Mouse (Mus musculus): ENCODE measurements around the gene Cldn5. TPM values are rescaled to one million over a fixed set of nuclear protein-coding genes. Genes with fewer than 3 reads are reported as not detected.
A peak's percentile ranks its signal among the peaks of the same experiment; 100 is the strongest.

Gene Cldn5
- polyA plus RNA-seq, 1 experiment from 2014 or later: 18.5 TPM

DNA sequence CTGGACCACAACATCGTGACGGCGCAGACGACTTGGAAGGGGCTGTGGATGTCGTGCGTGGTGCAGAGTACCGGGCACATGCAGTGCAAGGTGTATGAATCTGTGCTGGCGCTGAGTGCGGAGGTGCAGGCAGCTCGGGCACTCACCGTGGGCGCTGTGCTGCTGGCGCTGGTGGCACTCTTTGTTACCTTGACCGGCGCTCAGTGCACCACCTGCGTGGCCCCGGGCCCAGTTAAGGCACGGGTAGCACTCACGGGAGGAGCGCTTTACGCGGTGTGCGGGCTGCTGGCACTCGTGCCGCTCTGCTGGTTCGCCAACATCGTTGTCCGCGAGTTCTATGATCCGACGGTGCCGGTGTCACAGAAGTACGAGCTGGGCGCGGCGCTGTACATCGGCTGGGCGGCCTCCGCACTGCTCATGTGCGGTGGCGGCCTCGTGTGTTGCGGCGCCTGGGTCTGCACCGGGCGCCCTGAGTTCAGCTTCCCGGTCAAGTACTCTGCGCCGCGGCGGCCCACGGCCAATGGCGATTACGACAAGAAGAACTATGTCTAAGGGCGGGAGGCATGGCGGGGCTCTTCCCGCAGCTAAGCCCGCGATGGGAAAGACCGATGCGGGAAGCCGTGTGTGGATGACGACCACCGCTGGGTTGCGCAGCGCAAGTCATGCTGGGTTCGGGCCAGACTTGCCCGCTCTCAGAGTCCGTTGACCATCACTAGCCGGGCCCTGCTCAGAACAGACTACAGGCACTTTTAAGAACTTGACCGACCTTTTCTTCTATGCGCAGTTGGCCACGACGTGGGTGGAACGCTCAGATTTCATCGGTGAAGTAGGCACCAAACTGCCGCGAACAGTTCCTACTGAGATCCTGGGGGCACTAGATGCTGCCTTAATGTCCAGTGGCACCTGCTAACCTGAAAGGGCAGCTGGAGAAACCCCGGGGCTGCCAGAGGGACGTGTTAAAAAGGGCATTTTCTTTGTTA, 744 bp downstream of the Cldn5 start:
- ATAC-seq (replicated peaks; ENCODE audit: low FRiP score) (0 out of 2 replicates have a peak, but pooled peaks have one; percentile 4), DNase-seq (ENCODE audit: low spot score) (no peak)

DNA sequence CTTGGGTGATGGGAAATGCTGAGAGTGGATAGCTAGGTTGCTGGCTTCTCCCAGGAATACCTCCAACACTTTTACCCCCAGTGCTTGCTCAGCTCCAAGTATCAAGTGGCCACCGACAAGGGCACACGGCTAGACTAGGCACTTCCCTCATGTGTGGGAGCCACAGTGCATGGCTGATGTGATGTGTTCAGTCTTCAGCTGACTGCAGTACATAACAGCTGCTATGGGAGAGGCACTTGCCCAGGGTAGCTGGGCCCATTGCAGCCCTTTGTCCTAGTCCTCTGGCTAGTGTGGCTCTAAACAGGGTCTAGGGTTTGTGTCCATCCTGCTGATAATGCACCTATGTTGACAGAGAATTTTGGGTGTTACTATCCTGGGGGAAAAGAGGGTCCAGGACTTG, 1.8 kb downstream of the Cldn5 start:
- H3K27me3 ChIP-seq (replicated peaks; ENCODE audit: control insufficient read depth, insufficient read depth, low read length): peaks cover 53% of the 10 kb centered on the region
- peak overlapping the region; percentile 49 for H3K4me3 ChIP-seq (ENCODE audit: low read depth, low read length)
- 44% methylated on average over 2 of the region's 2 CpGs for WGBS
- 0 out of 2 replicates have a peak overlapping the region, but pooled peaks have one; percentile 0 for H3K9ac ChIP-seq (ENCODE audit: low read depth, low read length)
- peaks cover 12% of the 10 kb centered on the region for H3K36me3 ChIP-seq (ENCODE audit: control insufficient read depth, insufficient read depth, low read length)
- DNase-seq (ENCODE audit: low spot score) (no peak), ATAC-seq (replicated peaks; ENCODE audit: low FRiP score) (no peak)
- no peaks in the 10 kb centered on the region; the same call in 1 of the 2 replicates for H3K4me1 ChIP-seq (replicated peaks; ENCODE audit: control insufficient read depth, insufficient read depth, low read length)
- no peak overlapping the region for H3K27ac ChIP-seq (ENCODE audit: low read depth, low read length)
- H3K9me3 ChIP-seq (ENCODE audit: control insufficient read depth, low read length): no peaks in the 10 kb centered on the region
- H3K4me2 ChIP-seq: peak overlapping the region; percentile 12; the same call in 1 of the 2 replicates

More for the DNA sequence above, 744 bp downstream of the Cldn5 start:
- H3K27me3 ChIP-seq (replicated peaks; ENCODE audit: control insufficient read depth, insufficient read depth, low read length): peaks cover 53% of the 10 kb centered on the region
- H3K27ac ChIP-seq (ENCODE audit: low read depth, low read length): no peak overlapping the region
- peaks cover 8% of the 10 kb centered on the region for H3K36me3 ChIP-seq (ENCODE audit: control insufficient read depth, insufficient read depth, low read length)
- no peaks in the 10 kb centered on the region; the same call in 1 of the 2 replicates for H3K4me1 ChIP-seq (replicated peaks; ENCODE audit: control insufficient read depth, insufficient read depth, low read length)
- peak overlapping the region; percentile 46; the same call in 1 of the 2 replicates for H3K9ac ChIP-seq (ENCODE audit: low read depth, low read length)
- peak overlapping the region; percentile 57 for H3K4me2 ChIP-seq
- H3K4me3 ChIP-seq (ENCODE audit: low read depth, low read length): peak overlapping the region; percentile 49
- 3% methylated on average over 80 of the region's 80 CpGs for WGBS
- H3K9me3 ChIP-seq (ENCODE audit: control insufficient read depth, low read length): no peaks in the 10 kb centered on the region

- H3K4me1 ChIP-seq (replicated peaks; ENCODE audit: control insufficient read depth, insufficient read depth, low read length): peaks cover 14% of the 10 kb centered on the region
- peaks cover 26% of the 10 kb centered on the region for H3K27me3 ChIP-seq (replicated peaks; ENCODE audit: control insufficient read depth, insufficient read depth, low read length)
- no peak overlapping the region for H3K4me3 ChIP-seq (ENCODE audit: low read depth, low read length)
- DNase-seq (ENCODE audit: low spot score): no peak
- no peak overlapping the region for H3K9ac ChIP-seq (ENCODE audit: low read depth, low read length)
- H3K36me3 ChIP-seq (ENCODE audit: control insufficient read depth, insufficient read depth, low read length): peaks cover 20% of the 10 kb centered on the region
- no peaks in the 10 kb centered on the region for H3K9me3 ChIP-seq (ENCODE audit: control insufficient read depth, low read length)
- no peak for ATAC-seq (replicated peaks; ENCODE audit: low FRiP score)
- H3K4me2 ChIP-seq: no peak overlapping the region
- H3K27ac ChIP-seq (ENCODE audit: low read depth, low read length): no peak overlapping the region
- 94% methylated on average over 10 of the region's 10 CpGs for WGBS
Measured at GRCm38 (mm10) chr16:18781810-18782209, 5.2 kb downstream of the Cldn5 start.

- WGBS: 84% methylated on average over 7 of the region's 7 CpGs
- Histone ChIP-seq H3K36me3 (ENCODE audit: control insufficient read depth, insufficient read depth, low read length) (peaks cover 37% of the 10 kb centered on the region), H3K4me1 (replicated peaks; ENCODE audit: control insufficient read depth, insufficient read depth, low read length) (peaks cover 14% of the 10 kb centered on the region), H3K4me3 (ENCODE audit: low read depth, low read length) (no peak overlapping the region), H3K27ac (ENCODE audit: low read depth, low read length) (peak overlapping the region; percentile 21), H3K4me2 (peak overlapping the region; percentile 31; the same call in 1 of the 2 replicates), H3K9ac (ENCODE audit: low read depth, low read length) (no peak overlapping the region), H3K9me3 (ENCODE audit: control insufficient read depth, low read length) (no peaks in the 10 kb centered on the region), H3K27me3 (replicated peaks; ENCODE audit: control insufficient read depth, insufficient read depth, low read length) (no peaks in the 10 kb centered on the region)
- no peak for DNase-seq (ENCODE audit: low spot score)
- ATAC-seq (replicated peaks; ENCODE audit: low FRiP score): peak; percentile 77
Measured at GRCm38 (mm10) chr16:18785025-18785424, 8.4 kb downstream of the Cldn5 start.

DNA sequence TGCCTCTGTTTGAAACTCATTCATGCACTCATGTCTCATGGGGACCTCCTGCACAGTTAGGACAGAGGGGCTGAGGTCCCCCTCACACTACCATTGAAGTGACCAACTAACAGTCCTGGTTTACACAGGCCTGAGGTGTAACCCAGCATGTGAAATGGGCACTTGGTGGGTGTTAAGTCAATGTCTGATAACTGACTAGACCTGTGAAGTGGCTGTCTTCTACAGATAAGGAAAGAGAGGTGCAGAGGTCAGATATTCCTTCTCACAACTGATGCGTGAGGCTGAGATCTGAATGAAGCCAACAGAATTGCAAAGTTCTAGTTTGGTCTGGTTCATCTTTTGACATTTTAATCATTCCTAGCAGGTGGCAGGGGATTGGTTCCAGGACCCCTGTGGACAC, 8.8 kb downstream of the Cldn5 start:
- Histone ChIP-seq H3K36me3 (ENCODE audit: control insufficient read depth, insufficient read depth, low read length) (peaks cover 40% of the 10 kb centered on the region), H3K4me1 (replicated peaks; ENCODE audit: control insufficient read depth, insufficient read depth, low read length) (peaks cover 14% of the 10 kb centered on the region), H3K27me3 (replicated peaks; ENCODE audit: control insufficient read depth, insufficient read depth, low read length) (no peaks in the 10 kb centered on the region), H3K9ac (ENCODE audit: low read depth, low read length) (no peak overlapping the region), H3K27ac (ENCODE audit: low read depth, low read length) (peak overlapping the region; percentile 21), H3K9me3 (ENCODE audit: control insufficient read depth, low read length) (no peaks in the 10 kb centered on the region), H3K4me3 (ENCODE audit: low read depth, low read length) (no peak overlapping the region), H3K4me2 (peak overlapping the region; percentile 31; the same call in 1 of the 2 replicates)
- no peak for DNase-seq (ENCODE audit: low spot score)
- ATAC-seq (replicated peaks; ENCODE audit: low FRiP score): peak; percentile 91
- 36% methylated on average over 1 of the region's 1 CpGs for WGBS

- Histone ChIP-seq H3K4me3 (ENCODE audit: low read depth, low read length) (no peak overlapping the region), H3K9ac (ENCODE audit: low read depth, low read length) (no peak overlapping the region), H3K27ac (ENCODE audit: low read depth, low read length) (no peak overlapping the region), H3K9me3 (ENCODE audit: control insufficient read depth, low read length) (no peaks in the 10 kb centered on the region), H3K36me3 (ENCODE audit: control insufficient read depth, insufficient read depth, low read length) (peaks cover 43% of the 10 kb centered on the region), H3K4me1 (replicated peaks; ENCODE audit: control insufficient read depth, insufficient read depth, low read length) (peaks cover 14% of the 10 kb centered on the region), H3K4me2 (no peak overlapping the region), H3K27me3 (replicated peaks; ENCODE audit: control insufficient read depth, insufficient read depth, low read length) (no peaks in the 10 kb centered on the region)
- DNase-seq (ENCODE audit: low spot score): no peak
- no peak for ATAC-seq (replicated peaks; ENCODE audit: low FRiP score)
- 97% methylated on average over 10 of the region's 10 CpGs for WGBS
Measured at GRCm38 (mm10) chr16:18786652-18787051, 10.0 kb downstream of the Cldn5 start.

DNA sequence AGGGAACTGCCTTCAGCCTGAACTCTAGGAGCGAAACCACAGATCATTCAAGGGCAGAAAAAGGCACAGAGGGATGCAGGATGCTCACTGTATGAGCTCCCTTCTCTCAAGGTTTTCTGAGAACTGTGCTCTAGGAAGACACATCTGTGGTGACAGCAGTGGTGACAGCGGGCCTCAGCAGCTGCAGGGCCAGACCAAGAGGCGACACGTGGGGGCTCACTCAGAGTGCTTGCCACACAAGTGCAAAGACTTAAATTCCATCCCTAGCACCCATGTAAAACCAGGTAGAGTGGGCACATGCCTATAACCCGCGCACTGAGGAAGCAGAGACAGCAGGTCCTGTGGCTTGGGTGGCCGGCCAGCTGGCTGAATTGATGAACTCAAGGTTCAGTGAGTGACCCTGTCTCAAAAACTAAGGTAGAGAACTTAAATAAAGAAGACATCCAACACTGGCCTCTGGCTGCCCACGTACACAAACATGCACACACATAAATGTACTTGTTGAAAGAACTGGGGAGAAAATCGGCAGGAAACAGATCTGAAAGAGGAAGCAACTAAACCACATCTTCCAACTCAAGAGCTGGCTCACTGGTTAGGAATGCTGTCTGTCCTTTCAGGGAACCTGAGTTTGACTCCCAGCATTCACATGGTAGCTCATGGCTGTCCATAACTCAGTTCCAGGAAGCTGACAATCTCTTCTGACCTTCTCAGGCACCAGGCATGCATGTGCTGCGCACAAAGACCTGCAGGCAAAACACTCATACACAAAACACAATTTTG, 12.2 kb downstream of the Cldn5 start:
- Histone ChIP-seq H3K27me3 (replicated peaks; ENCODE audit: control insufficient read depth, insufficient read depth, low read length) (no peaks in the 10 kb centered on the region), H3K4me1 (replicated peaks; ENCODE audit: control insufficient read depth, insufficient read depth, low read length) (peaks cover 14% of the 10 kb centered on the region), H3K27ac (ENCODE audit: low read depth, low read length) (peak overlapping the region; percentile 28), H3K4me2 (no peak overlapping the region), H3K36me3 (ENCODE audit: control insufficient read depth, insufficient read depth, low read length) (peaks cover 40% of the 10 kb centered on the region), H3K4me3 (ENCODE audit: low read depth, low read length) (no peak overlapping the region), H3K9me3 (ENCODE audit: control insufficient read depth, low read length) (no peaks in the 10 kb centered on the region), H3K9ac (ENCODE audit: low read depth, low read length) (no peak overlapping the region)
- ATAC-seq (replicated peaks; ENCODE audit: low FRiP score) (no peak), DNase-seq (ENCODE audit: low spot score) (no peak)
- WGBS: 67% methylated on average over 10 of the region's 10 CpGs

GRCm38 (mm10) chr16:18795223-18795899, 18.7 kb downstream of the Cldn5 start:
- 92% methylated on average over 11 of the region's 11 CpGs for WGBS
- no peaks in the 10 kb centered on the region for H3K27me3 ChIP-seq (replicated peaks; ENCODE audit: control insufficient read depth, insufficient read depth, low read length)
- no peak overlapping the region for H3K4me3 ChIP-seq (ENCODE audit: low read depth, low read length)
- ATAC-seq (replicated peaks; ENCODE audit: low FRiP score) (no peak), DNase-seq (ENCODE audit: low spot score) (no peak)
- H3K4me1 ChIP-seq (replicated peaks; ENCODE audit: control insufficient read depth, insufficient read depth, low read length): no peaks in the 10 kb centered on the region
- no peak overlapping the region for H3K4me2 ChIP-seq
- no peak overlapping the region for H3K27ac ChIP-seq (ENCODE audit: low read depth, low read length)
- no peaks in the 10 kb centered on the region for H3K9me3 ChIP-seq (ENCODE audit: control insufficient read depth, low read length)
- H3K36me3 ChIP-seq (ENCODE audit: control insufficient read depth, insufficient read depth, low read length): peaks cover 49% of the 10 kb centered on the region
- no peak overlapping the region for H3K9ac ChIP-seq (ENCODE audit: low read depth, low read length)

Measured in liver, embryonic 11.5 days (tissue).